Mouse (Mus musculus): ENCODE measurements around the gene Olfr506. TPM values are rescaled to one million over a fixed set of nuclear protein-coding genes. Genes with fewer than 3 reads are reported as not detected.
"Not testable (repeated sequence)": the region's sequence is repeated elsewhere in the genome, so short reads cannot be mapped to it uniquely, and the experiment has no call there.

Olfr506 gene
- not detected in 2 replicates for polyA plus RNA-seq (2015; fragmentation: Nextera tagmentation; extraction: Ambion mirVana)

DNA sequence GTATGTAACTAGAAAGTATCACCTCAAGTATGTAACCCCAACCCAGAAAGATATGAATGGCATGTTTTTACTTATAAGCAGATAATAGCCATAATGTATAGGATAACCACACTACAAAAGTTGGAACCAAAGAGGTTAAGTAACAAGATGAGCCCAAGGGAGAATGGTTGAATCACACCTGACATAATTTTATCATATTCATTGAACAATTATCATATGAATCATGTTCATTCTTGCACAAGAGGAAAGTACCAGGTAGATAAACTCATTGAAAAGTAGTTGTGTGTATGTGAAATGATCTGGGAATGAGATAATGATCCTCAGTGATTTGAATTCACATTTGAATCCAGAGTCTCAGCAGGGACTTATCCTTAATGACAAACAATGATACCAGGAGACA is at the start of gene Olfr506:
TSS of gene Olfr506 (plus strand) at position 301 of the 400 bp plus-strand sequence.
- Histone ChIP-seq H3K9ac (no peak within 1 kb of the TSS), H3K27me3 (replicated peaks) (no peaks in the 10 kb centered on the region), H3K4me1 (no peaks in the 10 kb centered on the region), H3K4me3 (replicated peaks) (no peak within 1 kb of the TSS), H3K27ac (no peak within 1 kb of the TSS), H3K4me2 (no peak within 1 kb of the TSS), H3K36me3 (no peaks in the 10 kb centered on the region), H3K9me3 (no peaks in the 10 kb centered on the region)
- ATAC-seq (ENCODE audit: insufficient read depth, low FRiP score, low read depth): no peak

DNA sequence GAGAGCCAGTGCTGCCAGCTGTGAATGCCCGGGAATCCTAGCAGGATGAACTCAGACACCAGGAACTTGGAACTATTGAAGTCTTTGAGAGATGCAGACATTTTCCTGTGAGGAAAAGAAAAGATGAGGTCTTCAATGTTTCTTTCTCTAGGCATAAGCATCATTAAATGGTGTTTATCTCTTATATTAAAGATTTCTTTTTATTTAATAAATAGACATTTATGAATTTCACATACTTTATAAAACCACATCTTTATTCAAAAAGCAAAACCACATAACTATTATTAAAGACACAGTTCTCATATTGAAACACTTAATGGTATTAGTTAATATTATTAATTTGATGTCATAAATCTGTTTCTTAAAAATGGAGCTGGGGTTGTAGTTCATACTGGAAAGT is 44.9 kb upstream of the Olfr506 start, which contains the start of gene Olfr504:
TSS of gene Olfr504 (minus strand) at position 101 of the 400 bp plus-strand sequence.
- Histone ChIP-seq H3K9ac (no peak within 1 kb of the TSS), H3K4me1 (no peaks in the 10 kb centered on the region), H3K27ac (no peak within 1 kb of the TSS), H3K36me3 (no peaks in the 10 kb centered on the region), H3K4me2 (no peak within 1 kb of the TSS), H3K9me3 (no peaks in the 10 kb centered on the region), H3K27me3 (replicated peaks) (no peaks in the 10 kb centered on the region), H3K4me3 (replicated peaks) (no peak within 1 kb of the TSS)
- WGBS: 90% methylated on average over 1 of the region's 1 CpGs
- ATAC-seq (ENCODE audit: insufficient read depth, low FRiP score, low read depth): no peak

DNA sequence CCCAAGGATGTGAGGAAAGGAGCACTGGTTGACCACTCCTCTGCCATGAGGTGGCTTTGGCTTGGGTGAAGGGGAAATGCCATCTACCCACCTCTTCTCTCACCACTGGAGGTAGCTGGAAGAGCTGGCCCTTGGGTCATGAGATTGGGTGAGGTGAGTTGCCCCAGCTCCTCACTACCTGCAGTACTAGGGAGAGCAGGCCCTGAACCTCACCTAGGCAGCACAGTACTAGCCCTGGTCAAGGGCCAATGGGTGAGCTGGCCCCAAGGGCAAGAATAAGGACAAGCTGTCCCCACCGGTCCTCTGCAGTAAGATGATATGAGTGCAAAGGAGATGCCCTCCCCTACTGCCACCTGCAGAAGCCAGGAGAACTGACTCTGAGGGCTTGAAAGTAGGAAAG is 20.8 kb upstream of the Olfr506 start:
- H3K9ac ChIP-seq: no peak overlapping the region
- no peak overlapping the region for H3K4me2 ChIP-seq
- no peaks in the 10 kb centered on the region for H3K27me3 ChIP-seq (replicated peaks)
- H3K27ac ChIP-seq: no peak overlapping the region
- no peak for ATAC-seq (ENCODE audit: insufficient read depth, low FRiP score, low read depth)
- H3K9me3 ChIP-seq: no peaks in the 10 kb centered on the region
- 82% methylated on average over 1 of the region's 1 CpGs for WGBS
- H3K36me3 ChIP-seq: no peaks in the 10 kb centered on the region
- H3K4me3 ChIP-seq (replicated peaks): no peak overlapping the region
- H3K4me1 ChIP-seq: no peaks in the 10 kb centered on the region

DNA sequence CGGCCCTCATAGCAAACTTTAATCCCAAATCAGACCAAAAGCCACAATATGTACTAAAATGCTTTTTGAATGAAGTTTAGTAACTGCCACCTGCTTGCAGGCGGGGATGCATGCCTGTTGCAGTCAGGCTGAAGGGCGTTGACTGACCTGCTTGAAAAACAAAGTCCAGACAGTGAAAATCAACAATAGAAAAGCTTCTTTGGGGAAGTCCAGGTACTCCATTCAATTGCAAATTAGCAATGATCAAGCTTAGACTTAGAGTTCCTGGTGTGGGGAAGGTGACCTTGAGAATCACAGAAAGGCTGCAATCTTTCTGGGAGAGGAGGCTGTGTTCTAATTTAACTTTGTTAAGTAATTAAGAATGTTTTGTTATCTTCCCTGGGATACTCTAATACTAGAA is 8.7 kb upstream of the Olfr506 start:
- not testable (repeated sequence) for H3K27me3 ChIP-seq (replicated peaks); H3K4me2 ChIP-seq; H3K4me1 ChIP-seq; H3K9ac ChIP-seq; H3K4me3 ChIP-seq (replicated peaks); ATAC-seq (ENCODE audit: insufficient read depth, low FRiP score, low read depth); H3K36me3 ChIP-seq; H3K27ac ChIP-seq; H3K9me3 ChIP-seq
- 77% methylated on average over 3 of the region's 3 CpGs for WGBS

DNA sequence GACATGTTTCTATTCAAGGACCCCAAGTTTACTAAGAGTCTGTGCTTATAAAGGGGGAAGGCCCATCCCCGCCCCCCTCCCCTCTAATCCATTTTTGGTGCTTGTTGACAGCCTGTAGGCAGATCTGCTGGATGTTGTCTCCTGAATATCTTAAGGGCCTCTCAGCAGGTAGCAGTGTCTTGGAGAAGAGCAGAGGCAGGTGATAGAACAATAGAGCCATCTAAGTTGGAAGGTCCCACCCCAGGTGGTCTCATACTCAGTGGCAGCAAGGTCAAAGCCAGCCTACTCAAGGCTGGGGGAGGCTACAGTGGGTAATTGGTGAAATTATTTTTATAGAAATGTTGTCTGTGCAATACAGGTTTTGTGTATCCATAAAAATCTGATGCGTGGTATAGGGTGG is 3.5 kb downstream of the Olfr506 start:
- Histone ChIP-seq H3K4me1 (no peaks in the 10 kb centered on the region), H3K4me2 (no peak overlapping the region), H3K27ac (no peak overlapping the region), H3K36me3 (no peaks in the 10 kb centered on the region), H3K9me3 (no peaks in the 10 kb centered on the region), H3K9ac (no peak overlapping the region), H3K4me3 (replicated peaks) (no peak overlapping the region), H3K27me3 (replicated peaks) (no peaks in the 10 kb centered on the region)
- WGBS: 82% methylated on average over 2 of the region's 2 CpGs
- ATAC-seq (ENCODE audit: insufficient read depth, low FRiP score, low read depth): no peak

DNA sequence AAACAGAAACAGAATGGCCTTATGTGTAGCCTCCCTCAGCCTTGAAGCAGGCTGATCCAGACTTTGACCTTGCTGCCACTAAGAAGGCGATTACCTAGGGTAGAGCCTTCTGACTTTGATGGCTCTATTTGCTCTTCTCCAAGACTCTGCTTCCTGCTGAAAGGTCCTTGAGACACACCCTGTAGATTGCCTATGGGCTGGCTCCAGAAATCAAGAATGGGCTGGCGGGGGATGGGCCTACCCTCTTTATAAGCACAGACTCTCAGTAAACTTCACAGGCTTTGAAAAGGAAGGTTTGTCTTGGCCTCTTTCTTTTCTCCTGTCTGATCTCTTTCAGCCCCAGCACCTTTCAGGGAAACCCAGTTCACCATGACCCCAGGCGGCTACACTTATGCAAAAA is 6.2 kb downstream of the Olfr506 start:
- ATAC-seq (ENCODE audit: insufficient read depth, low FRiP score, low read depth): peak; percentile 60
- not testable (repeated sequence) for H3K27ac ChIP-seq; H3K4me1 ChIP-seq; H3K4me2 ChIP-seq; H3K36me3 ChIP-seq; H3K27me3 ChIP-seq (replicated peaks); H3K9ac ChIP-seq; H3K9me3 ChIP-seq; H3K4me3 ChIP-seq (replicated peaks)
- WGBS: 48% methylated on average over 3 of the region's 3 CpGs

DNA sequence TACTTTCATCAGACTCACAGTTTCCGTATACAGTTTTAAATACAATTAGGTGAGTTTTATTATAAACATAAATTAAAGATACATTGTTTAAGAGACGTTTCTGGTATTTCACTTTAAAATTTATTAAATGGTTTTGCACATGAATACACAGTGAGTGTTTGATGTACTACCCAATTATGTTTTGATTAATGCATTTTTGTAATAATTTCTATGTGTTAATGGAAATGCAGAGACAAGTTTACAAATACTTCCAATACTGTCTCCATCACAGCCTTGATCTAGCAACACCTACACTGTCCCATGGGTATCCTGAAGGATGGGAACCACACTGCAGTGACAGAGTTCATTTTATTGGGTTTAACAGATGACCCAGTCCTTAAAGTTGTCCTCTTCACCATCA is 10.9 kb downstream of the Olfr506 start, which contains the start of gene Olfr507:
TSS of gene Olfr507 (plus strand) at position 301 of the 400 bp plus-strand sequence.
- no peak for ATAC-seq (ENCODE audit: insufficient read depth, low FRiP score, low read depth)
- WGBS: 72% methylated on average over 2 of the region's 2 CpGs
- Histone ChIP-seq H3K9me3 (no peaks in the 10 kb centered on the region), H3K4me2 (no peak within 1 kb of the TSS), H3K27me3 (replicated peaks) (no peaks in the 10 kb centered on the region), H3K9ac (no peak within 1 kb of the TSS), H3K4me3 (replicated peaks) (no peak within 1 kb of the TSS), H3K4me1 (no peaks in the 10 kb centered on the region), H3K27ac (no peak within 1 kb of the TSS), H3K36me3 (no peaks in the 10 kb centered on the region)

DNA sequence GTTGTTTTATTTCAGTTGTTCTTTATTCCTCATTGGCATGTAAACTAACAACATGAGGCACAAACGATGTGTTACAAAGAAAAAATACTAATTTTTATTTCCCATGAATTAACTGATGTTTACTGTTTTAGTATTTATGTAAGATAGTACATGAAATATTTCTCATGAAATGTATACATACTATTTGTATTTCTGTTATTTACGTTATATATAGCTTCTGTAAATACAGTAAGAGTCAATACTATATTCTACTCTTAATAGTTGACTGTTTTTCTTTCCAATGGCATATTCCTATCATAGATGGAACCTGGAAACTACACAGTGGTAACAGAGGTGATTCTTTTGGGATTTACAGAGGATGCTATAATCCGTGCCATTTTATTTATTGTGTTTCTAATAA is 19.1 kb downstream of the Olfr506 start, which contains the start of gene Olfr508:
TSS of gene Olfr508 (plus strand) at position 301 of the 400 bp plus-strand sequence.
- Histone ChIP-seq H3K4me3 (replicated peaks) (no peak within 1 kb of the TSS), H3K27me3 (replicated peaks) (no peaks in the 10 kb centered on the region), H3K36me3 (no peaks in the 10 kb centered on the region), H3K4me2 (no peak within 1 kb of the TSS), H3K27ac (no peak within 1 kb of the TSS), H3K4me1 (no peaks in the 10 kb centered on the region), H3K9me3 (no peaks in the 10 kb centered on the region), H3K9ac (no peak within 1 kb of the TSS)
- no peak for ATAC-seq (ENCODE audit: insufficient read depth, low FRiP score, low read depth)
- 81% methylated on average over 3 of the region's 3 CpGs for WGBS

DNA sequence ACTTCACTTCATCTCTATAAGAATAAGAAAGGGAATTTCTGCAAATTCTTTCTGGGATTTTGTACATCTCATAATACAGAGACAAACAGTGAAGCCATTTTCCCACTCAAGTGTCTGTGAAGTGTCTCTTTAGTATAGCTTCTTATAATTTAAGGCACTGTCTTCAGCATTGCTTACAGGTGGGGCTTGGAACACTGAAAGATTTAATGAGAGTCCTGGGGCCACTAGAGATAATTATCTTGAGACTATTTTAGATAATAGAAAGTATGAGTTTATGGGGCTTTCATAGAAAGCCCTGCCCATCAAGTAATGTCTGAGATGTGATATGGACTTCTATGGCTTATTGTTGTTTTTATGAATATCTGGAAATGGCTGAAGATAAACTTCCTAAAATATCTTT is 41.2 kb downstream of the Olfr506 start, which contains the start of gene Olfr509:
TSS of gene Olfr509 (minus strand) at position 101 of the 400 bp plus-strand sequence.
- no peak within 1 kb of the TSS for H3K4me3 ChIP-seq (replicated peaks)
- no peak within 1 kb of the TSS for H3K27ac ChIP-seq
- H3K36me3 ChIP-seq: no peaks in the 10 kb centered on the region
- H3K9me3 ChIP-seq: no peaks in the 10 kb centered on the region
- no peaks in the 10 kb centered on the region for H3K4me1 ChIP-seq
- no peak within 1 kb of the TSS for H3K4me2 ChIP-seq
- no peak for ATAC-seq (ENCODE audit: insufficient read depth, low FRiP score, low read depth)
- no peak within 1 kb of the TSS for H3K9ac ChIP-seq
- H3K27me3 ChIP-seq (replicated peaks): no peaks in the 10 kb centered on the region

DNA sequence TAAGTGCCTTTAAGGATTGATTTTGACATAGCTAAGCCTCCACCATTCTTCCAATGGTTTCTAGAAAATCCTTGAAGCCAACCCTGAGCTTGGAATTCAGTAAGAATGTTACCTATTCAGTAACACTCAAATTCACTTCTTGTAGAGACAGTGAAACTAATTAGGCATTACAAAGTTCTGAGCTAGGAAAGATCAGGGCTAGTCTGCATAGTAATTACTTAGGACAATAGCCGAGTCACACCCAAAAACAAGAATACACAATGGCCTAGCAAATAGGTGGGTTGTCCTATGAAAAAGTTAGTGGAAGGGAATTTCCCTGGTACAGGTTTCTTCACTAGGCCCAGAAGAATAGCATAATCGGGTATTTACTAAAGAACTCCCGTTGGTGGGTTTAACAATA is 51.8 kb downstream of the Olfr506 start:
- 83% methylated on average over 3 of the region's 3 CpGs for WGBS
- Histone ChIP-seq H3K27ac (no peak overlapping the region), H3K4me3 (replicated peaks) (no peak overlapping the region), H3K36me3 (no peaks in the 10 kb centered on the region), H3K4me2 (no peak overlapping the region), H3K9me3 (no peaks in the 10 kb centered on the region), H3K27me3 (replicated peaks) (no peaks in the 10 kb centered on the region), H3K9ac (no peak overlapping the region), H3K4me1 (no peaks in the 10 kb centered on the region)
- no peak for ATAC-seq (ENCODE audit: insufficient read depth, low FRiP score, low read depth)

Other genes with a start within 250 kb of the Olfr506 start
- not detected in 2 replicates for gene Olfr494, start 245.5 kb upstream of the Olfr506 start, polyA plus RNA-seq (2015; fragmentation: Nextera tagmentation; extraction: Ambion mirVana)
- not detected in 2 replicates for gene Olfr495, start 217.6 kb upstream of the Olfr506 start, polyA plus RNA-seq (2015; fragmentation: Nextera tagmentation; extraction: Ambion mirVana)
- not detected in 2 replicates for gene Olfr497, start 190.4 kb upstream of the Olfr506 start, polyA plus RNA-seq (2015; fragmentation: Nextera tagmentation; extraction: Ambion mirVana)
- gene Olfr498, start 145.5 kb upstream of the Olfr506 start, polyA plus RNA-seq (2015; fragmentation: Nextera tagmentation; extraction: Ambion mirVana): not detected in 2 replicates
- gene Olfr502, start 85.7 kb upstream of the Olfr506 start, polyA plus RNA-seq (2015; fragmentation: Nextera tagmentation; extraction: Ambion mirVana): not detected in 2 replicates
- not detected in 2 replicates for gene Olfr503, start 66.3 kb upstream of the Olfr506 start, polyA plus RNA-seq (2015; fragmentation: Nextera tagmentation; extraction: Ambion mirVana)
- not detected in 2 replicates for gene Olfr504, start 45.0 kb upstream of the Olfr506 start, polyA plus RNA-seq (2015; fragmentation: Nextera tagmentation; extraction: Ambion mirVana)
- not detected in 2 replicates for gene Olfr507, start 11.0 kb downstream of the Olfr506 start, polyA plus RNA-seq (2015; fragmentation: Nextera tagmentation; extraction: Ambion mirVana)
- not detected in 2 replicates for gene Olfr508, start 19.2 kb downstream of the Olfr506 start, polyA plus RNA-seq (2015; fragmentation: Nextera tagmentation; extraction: Ambion mirVana)
- gene Olfr509, start 41.1 kb downstream of the Olfr506 start, polyA plus RNA-seq (2015; fragmentation: Nextera tagmentation; extraction: Ambion mirVana): not detected in 2 replicates
- not detected in 2 replicates for gene Olfr510, start 55.6 kb downstream of the Olfr506 start, polyA plus RNA-seq (2015; fragmentation: Nextera tagmentation; extraction: Ambion mirVana)
- gene Olfr512, start 102.5 kb downstream of the Olfr506 start, polyA plus RNA-seq (2015; fragmentation: Nextera tagmentation; extraction: Ambion mirVana): not detected in 2 replicates
- gene Olfr513, start 140.2 kb downstream of the Olfr506 start, polyA plus RNA-seq (2015; fragmentation: Nextera tagmentation; extraction: Ambion mirVana): not detected in 2 replicates
- gene Olfr514, start 215.2 kb downstream of the Olfr506 start, polyA plus RNA-seq (2015; fragmentation: Nextera tagmentation; extraction: Ambion mirVana): not detected in 2 replicates
- gene Olfr516, start 239.7 kb downstream of the Olfr506 start, polyA plus RNA-seq (2015; fragmentation: Nextera tagmentation; extraction: Ambion mirVana): not detected in 2 replicates